Mouse (Mus musculus) embryonic facial prominence, embryonic 10.5 days (tissue): ENCODE measurements around the gene Fxyd7. TPM values are rescaled to one million over a fixed set of nuclear protein-coding genes. Genes with fewer than 3 reads are reported as not detected.

Experiments used
- DNase-seq: peaks from one replicate; pipeline ENCODE4 v3.0.0-alpha.2; 2017; ENCODE audit warnings: low spot score
- H3K27ac ChIP-seq: fragments of 300-500 bp; sonication (generic); replicated peaks from 2 replicates; pipeline ENCODE4 v1.5.1; 2016; ENCODE audit warnings: mild to moderate bottlenecking
- H3K27me3 ChIP-seq: fragments of 300-500 bp; sonication (generic); replicated peaks from 2 replicates; pipeline ENCODE4 v1.6.1; 2016; ENCODE audit warnings: low read depth, mild to moderate bottlenecking; ENCODE audit not compliant: poor library complexity, severe bottlenecking
- H3K36me3 ChIP-seq: fragments of 300-500 bp; sonication (generic); replicated peaks from 2 replicates; pipeline ENCODE4 v1.6.1; 2016; ENCODE audit warnings: mild to moderate bottlenecking, moderate library complexity
- H3K4me1 ChIP-seq: fragments of 300-500 bp; sonication (generic); 2 replicates; pipeline ENCODE4 v1.6.1; 2016
- H3K4me3 ChIP-seq: fragments of 300-500 bp; sonication (generic); 2 replicates; pipeline ENCODE4 v1.5.1; 2016; ENCODE audit warnings: mild to moderate bottlenecking, moderate library complexity
- H3K9me3 ChIP-seq: fragments of 300-500 bp; sonication (generic); 2 replicates; pipeline ENCODE4 v1.6.1; 2016; ENCODE audit warnings: mild to moderate bottlenecking
- WGBS: fragments of 180-500 bp; shearing (Covaris S2); methylation state at CpG from one replicate; pipeline ENCODE4 v1.1.7; 2016; 5-methylcytosine and 5-hydroxymethylcytosine counted together
- polyA plus RNA-seq: library from polyadenylated mRNA; unstranded; fragments of >200 nt; fragmentation: Nextera tagmentation; extraction: Ambion mirVana; gene quantifications from 2 replicates; pipeline ENCODE4 v1.2.1, GENCODE M21; 2016

Gene Fxyd7
- polyA plus RNA-seq, 1 experiment from 2014 or later, result 3.1 TPM

DNA sequence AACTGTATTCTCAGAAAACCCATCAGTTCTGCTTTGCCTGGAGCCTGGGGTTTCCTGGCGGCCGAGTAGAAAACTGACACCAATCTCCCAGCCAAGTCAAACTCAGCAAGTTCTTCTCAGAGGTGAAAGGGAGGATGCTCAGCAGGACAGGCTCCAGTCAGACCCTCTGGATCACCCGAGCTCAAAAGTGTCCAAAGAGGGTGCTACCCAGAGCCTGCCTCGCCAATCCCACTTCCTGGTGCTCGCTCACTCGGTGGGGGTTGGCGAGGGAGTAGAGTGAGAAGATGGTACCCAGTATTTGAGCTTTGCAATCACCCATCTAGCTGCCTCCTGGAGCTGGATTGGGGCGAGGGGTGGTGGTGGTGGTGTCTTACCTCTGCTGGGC is 10.3 kb downstream of the Fxyd7 start:
- peak overlapping the region; percentile 47; the same call in 1 of the 2 replicates for H3K4me3 ChIP-seq
- no peaks in the 10 kb centered on the region for H3K36me3 ChIP-seq
- no peak for DNase-seq
- H3K27ac ChIP-seq, result no peak overlapping the region
- WGBS, result 34% methylated on average over 8 of the region's 8 CpGs
- no peaks in the 10 kb centered on the region for H3K9me3 ChIP-seq
- peaks cover 12% of the 10 kb centered on the region for H3K4me1 ChIP-seq
- peaks cover 64% of the 10 kb centered on the region for H3K27me3 ChIP-seq

DNA sequence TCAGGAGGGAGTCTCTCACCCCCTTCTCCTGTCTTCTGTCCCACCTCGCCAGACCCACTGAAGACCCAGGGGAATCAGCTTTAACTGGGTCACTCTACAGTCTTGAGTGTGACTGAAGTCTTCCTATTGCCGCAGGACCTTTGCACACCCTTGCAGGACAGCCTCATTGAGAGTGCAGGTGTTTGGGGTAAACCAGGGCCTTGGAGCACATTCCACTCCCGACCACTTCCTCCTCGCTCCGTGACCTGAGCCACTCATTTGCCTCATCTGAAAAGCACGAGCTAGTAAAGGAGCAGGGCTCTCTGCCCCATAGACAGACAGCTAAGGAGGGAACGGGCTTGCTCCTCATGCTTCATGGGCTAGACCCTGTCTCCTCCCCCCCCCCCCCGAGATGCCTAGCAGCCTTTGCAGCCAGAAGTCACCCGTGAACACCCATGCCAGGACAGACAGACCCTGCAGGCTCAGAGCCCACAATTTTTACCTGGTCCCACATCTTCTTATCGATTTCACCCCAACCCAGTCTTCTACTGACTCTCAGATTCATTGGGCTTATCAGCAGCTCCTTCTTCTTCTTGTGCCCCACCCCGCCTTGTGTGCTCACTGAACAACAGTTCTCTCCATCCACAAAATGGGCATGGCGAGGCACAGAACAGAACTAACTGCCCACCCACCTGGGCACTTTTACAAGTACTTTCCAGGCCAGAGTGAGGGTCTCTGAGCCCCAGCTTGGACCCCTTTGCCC is 10.8 kb downstream of the Fxyd7 start:
- no peak overlapping the region for H3K27ac ChIP-seq
- H3K27me3 ChIP-seq, result peaks cover 62% of the 10 kb centered on the region
- WGBS, result 81% methylated on average over 12 of the region's 12 CpGs
- H3K4me3 ChIP-seq, result no peak overlapping the region
- no peak for DNase-seq
- no peaks in the 10 kb centered on the region for H3K9me3 ChIP-seq
- no peaks in the 10 kb centered on the region for H3K36me3 ChIP-seq
- H3K4me1 ChIP-seq, result peaks cover 12% of the 10 kb centered on the region

DNA sequence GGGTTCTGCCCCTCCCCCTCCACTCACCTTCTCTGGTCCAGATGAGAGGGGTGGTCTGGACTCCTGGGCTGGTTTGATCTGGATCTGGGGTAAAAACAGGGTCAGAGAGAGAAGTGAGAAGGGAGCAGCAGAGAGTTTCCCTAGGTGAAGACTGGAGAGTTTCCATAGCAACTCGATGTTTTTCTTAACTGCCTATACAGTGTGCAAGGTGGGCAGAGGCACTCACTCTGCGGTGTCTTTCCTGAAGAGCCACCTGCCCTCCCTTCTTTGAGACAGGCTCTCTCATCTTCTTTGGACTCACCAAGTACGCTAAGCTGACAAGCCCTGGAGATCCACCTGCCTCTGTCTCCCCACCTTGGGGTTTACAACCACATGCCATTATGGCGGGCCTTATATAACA is 12.3 kb downstream of the Fxyd7 start:
- no peak for DNase-seq
- Histone ChIP-seq H3K4me3 (no peak overlapping the region), H3K9me3 (no peaks in the 10 kb centered on the region), H3K4me1 (peaks cover 12% of the 10 kb centered on the region), H3K36me3 (no peaks in the 10 kb centered on the region), H3K27me3 (peaks cover 47% of the 10 kb centered on the region), H3K27ac (no peak overlapping the region)
- 90% methylated on average over 4 of the region's 4 CpGs for WGBS

DNA sequence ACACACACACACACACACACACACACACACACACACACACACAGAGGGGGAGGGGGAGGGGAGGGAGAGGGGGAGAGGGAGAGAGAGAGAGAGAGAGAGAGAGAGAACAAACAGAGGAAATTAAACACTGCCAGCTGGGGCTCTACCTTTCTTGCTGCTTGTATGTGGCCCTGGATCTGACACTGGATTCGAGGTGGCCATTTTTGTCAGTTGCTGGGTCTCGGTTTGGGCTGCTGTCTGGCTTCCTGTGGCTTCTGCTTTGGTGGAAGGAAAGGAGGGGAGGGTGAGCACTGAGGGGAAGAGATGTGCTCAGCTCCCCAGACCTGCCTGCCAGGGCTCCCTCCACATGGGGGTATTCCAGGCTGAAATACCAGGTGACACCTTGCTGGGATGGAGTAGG is 13.6 kb downstream of the Fxyd7 start:
- Histone ChIP-seq H3K4me3 (no peak overlapping the region), H3K36me3 (no peaks in the 10 kb centered on the region), H3K27me3 (peaks cover 34% of the 10 kb centered on the region), H3K4me1 (peaks cover 12% of the 10 kb centered on the region), H3K27ac (no peak overlapping the region), H3K9me3 (no peaks in the 10 kb centered on the region)
- WGBS, result 74% methylated on average over 2 of the region's 2 CpGs
- no peak for DNase-seq

DNA sequence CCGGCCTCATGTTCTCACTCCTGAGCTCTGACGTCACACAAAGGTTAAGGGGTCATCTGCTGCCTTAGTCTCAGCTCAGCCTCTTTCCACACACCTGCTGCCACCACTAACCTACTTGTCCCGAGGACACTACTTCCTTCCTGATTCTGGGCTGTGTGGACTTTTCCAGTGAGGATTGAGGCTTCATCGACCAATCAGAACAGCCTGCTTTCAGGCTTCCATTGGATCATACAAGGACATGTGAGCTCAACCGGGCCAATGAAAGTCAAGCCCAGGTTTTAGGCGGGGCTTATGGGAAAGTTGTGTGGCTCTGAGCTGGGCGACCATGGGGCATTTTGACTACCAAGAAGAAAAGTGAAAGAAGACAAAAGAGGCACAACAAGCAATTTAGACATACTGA is 14.3 kb downstream of the Fxyd7 start:
- peaks cover 6% of the 10 kb centered on the region for H3K4me1 ChIP-seq
- peaks cover 26% of the 10 kb centered on the region for H3K27me3 ChIP-seq
- no peaks in the 10 kb centered on the region for H3K9me3 ChIP-seq
- no peak for DNase-seq
- H3K4me3 ChIP-seq, result no peak overlapping the region
- H3K36me3 ChIP-seq, result no peaks in the 10 kb centered on the region
- no peak overlapping the region for H3K27ac ChIP-seq
- WGBS, result 83% methylated on average over 7 of the region's 7 CpGs

DNA sequence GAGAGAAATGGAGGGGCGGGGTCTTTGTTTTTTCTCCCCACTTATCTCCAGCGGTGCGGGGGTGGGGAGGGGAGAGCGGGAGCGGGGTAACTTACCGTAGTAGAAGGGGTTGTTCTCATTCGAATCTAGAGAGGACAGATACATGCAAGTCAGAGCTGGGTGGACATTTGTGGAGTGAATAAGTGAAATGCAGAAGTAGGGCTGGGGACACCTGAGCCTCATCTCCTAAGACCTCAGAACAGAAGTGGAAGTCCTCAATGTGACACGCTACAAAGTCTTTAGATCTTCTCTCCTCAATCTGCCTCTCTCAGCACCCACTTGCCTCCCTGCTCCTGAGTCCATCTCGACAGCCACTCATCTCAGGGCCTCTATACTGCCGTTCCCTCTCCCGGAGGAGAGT is 16.0 kb downstream of the Fxyd7 start:
- WGBS, result 83% methylated on average over 11 of the region's 11 CpGs
- Histone ChIP-seq H3K9me3 (no peaks in the 10 kb centered on the region), H3K27ac (no peak overlapping the region), H3K4me3 (no peak overlapping the region), H3K36me3 (no peaks in the 10 kb centered on the region), H3K4me1 (no peaks in the 10 kb centered on the region), H3K27me3 (peaks cover 10% of the 10 kb centered on the region)
- DNase-seq, result no peak

DNA sequence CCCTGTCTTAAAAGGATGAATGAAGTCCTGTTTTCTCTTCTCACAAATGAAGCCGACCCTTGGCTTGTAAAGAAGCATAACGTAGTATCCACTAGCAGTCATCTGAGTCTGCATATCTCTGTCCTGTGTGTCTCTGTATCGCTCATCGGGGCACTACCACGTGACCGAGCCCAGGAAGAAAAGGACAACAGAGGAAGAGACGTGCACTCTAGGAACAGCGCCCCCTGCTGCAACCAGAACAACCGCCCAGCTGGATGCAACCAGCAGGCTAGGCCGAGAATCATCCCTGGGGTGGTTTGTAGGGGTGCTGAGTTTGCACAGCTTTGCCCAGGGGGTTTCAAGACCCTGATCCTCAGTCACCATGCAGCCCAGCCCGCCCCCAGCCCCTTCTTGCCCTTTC is 16.5 kb downstream of the Fxyd7 start:
- peaks cover 6% of the 10 kb centered on the region; the same call in 1 of the 2 replicates for H3K27me3 ChIP-seq
- H3K9me3 ChIP-seq, result no peaks in the 10 kb centered on the region
- no peak overlapping the region for H3K4me3 ChIP-seq
- DNase-seq, result peak; percentile 14
- H3K4me1 ChIP-seq, result no peaks in the 10 kb centered on the region
- H3K36me3 ChIP-seq, result no peaks in the 10 kb centered on the region
- 69% methylated on average over 11 of the region's 11 CpGs for WGBS
- H3K27ac ChIP-seq, result no peak overlapping the region

DNA sequence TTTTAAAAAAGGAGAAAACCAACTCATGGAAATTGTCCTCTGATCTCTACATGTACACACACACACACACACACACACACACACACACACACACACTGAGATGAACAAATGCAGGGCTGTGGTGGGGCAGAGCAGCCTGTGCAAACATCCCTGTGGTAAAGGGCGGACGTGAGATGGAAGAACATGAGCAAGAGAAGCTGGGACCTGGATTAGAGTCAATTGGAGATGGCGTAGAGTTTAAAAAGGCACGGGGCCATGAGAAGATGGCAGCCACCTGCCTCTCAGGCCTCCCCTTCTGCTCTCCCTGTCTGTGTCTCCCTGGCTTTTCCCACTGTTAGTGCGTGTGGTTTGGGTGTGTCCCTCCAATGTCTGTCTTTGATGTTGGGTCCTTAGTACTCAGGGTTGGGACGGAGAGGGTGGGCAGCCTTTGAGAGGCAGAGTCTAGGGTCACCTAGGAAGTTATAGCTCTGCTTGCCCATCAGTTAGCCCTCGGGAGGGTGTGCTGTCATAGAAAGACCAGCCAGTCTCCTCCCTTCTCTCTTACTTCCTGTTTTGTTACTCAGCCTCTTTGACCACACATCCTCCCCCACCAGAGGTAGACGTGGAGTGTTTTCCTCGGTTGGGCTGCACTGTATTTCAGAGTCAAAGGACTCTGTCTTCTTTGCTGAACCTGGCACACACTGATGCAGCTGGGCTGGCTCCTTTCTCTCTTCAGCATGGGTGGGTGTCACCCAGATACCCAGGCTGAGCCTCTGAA is 17.7 kb downstream of the Fxyd7 start:
- Histone ChIP-seq H3K36me3 (no peaks in the 10 kb centered on the region), H3K27ac (no peak overlapping the region), H3K27me3 (no peaks in the 10 kb centered on the region), H3K4me1 (no peaks in the 10 kb centered on the region), H3K4me3 (no peak overlapping the region), H3K9me3 (no peaks in the 10 kb centered on the region)
- DNase-seq, result no peak
- WGBS, result 70% methylated on average over 9 of the region's 9 CpGs

DNA sequence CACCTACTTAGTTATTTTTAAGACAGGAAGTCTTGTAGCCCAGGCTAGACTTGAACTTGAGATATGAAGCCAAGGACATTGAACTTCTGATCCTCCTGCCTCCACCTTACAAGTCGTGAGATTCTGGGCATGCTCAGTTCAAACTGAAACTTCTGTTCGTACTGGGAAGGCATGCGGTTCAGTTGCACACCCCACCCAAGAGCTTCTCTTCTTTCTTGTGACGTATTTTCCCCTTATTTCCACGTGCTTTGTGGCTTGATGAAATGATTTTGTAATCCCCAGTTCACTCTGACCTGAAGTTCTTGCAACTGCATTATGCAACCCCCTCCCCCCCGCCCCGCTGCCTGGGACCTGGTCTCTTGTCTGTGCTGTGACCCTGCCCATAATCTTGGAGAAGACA is 19.5 kb downstream of the Fxyd7 start:
- no peak overlapping the region for H3K4me3 ChIP-seq
- 84% methylated on average over 7 of the region's 7 CpGs for WGBS

DNA sequence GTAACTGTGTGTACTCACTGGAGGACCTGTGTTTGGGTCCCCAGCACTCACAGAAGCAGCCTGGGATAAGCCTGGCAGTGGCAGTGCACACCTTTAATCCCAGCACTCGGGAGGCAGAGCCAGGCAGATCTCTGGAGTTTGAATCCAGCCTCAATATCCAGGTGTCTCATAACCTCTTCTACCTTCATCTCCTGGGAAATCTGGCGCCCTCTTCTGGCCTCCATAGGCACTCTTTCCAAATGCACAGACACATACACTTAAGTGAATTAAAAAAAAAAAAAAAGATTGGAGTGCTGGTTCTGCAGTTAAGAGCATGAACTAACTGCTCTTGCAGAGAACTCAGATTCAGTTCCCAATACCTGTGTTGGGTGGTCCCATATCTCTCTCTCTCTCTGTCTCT is 20.6 kb downstream of the Fxyd7 start:
- Histone ChIP-seq H3K9me3 (no peaks in the 10 kb centered on the region), H3K27me3 (no peaks in the 10 kb centered on the region), H3K36me3 (no peaks in the 10 kb centered on the region), H3K27ac (no peak overlapping the region), H3K4me1 (no peaks in the 10 kb centered on the region), H3K4me3 (no peak overlapping the region)
- WGBS, result 78% methylated on average over 2 of the region's 2 CpGs
- DNase-seq, result no peak

More for the DNA sequence above, 19.5 kb downstream of the Fxyd7 start:
- Histone ChIP-seq H3K27ac (no peak overlapping the region), H3K4me1 (no peaks in the 10 kb centered on the region), H3K27me3 (no peaks in the 10 kb centered on the region), H3K36me3 (no peaks in the 10 kb centered on the region), H3K9me3 (no peaks in the 10 kb centered on the region)
- DNase-seq, result no peak

DNA sequence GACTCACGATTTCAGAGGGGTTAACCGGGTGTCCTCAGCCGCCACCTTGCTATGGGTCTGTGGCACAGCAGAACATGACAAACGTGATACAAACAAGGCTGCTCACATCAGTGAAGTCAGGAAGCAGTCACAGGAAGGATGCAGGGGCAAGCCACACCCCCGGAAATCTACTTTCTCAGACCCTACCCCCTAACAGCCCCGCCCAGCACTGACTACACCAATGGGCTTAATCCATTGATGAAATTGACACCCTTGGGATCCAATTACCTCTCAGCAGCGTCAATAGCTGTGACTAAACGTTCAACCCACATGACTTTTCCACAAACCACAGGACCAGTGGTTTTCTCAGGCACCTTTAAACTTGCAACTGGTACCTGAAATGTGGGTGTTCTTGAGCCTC is 22.7 kb downstream of the Fxyd7 start:
- Histone ChIP-seq H3K27me3 (no peaks in the 10 kb centered on the region), H3K27ac (no peak overlapping the region), H3K4me1 (no peaks in the 10 kb centered on the region), H3K9me3 (no peaks in the 10 kb centered on the region), H3K4me3 (no peak overlapping the region), H3K36me3 (no peaks in the 10 kb centered on the region)
- DNase-seq, result no peak
- WGBS, result 74% methylated on average over 8 of the region's 8 CpGs

DNA sequence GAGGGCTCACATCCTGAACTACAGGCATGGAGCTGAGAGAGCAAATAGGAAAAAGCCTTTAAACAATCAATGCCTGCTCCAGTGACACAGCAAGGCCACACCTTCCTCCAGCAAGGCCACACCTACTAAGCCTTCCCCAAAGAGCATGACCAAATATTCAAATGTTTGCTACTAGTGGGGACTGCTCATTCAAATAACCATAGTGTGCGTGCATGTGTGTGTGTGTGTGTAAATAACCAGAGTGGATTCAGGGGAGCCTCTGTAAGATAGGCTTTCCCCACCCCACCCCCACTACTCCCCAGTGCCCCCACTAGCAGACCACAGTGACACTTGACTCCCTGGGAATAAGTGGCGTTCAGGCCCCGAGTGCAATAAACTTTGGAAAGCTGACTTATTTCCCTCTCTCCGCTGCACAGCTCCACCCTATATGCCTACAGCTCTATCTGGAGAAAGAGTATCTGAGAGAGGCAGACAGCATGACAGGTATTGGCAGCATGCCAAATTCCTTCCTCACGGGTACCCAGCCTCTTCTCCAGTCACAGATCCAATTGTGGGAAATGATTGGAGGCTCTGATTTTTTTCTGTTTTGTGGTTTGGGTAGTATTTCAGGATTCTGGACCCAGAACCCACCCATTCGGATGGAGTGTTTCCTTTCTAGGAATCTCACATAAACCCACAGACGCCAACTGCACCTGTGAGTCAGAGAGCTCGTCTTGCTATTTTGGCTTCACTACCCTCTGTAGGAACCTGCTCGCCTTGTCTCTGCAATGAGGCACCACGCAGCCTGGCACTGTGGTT is 34.0 kb downstream of the Fxyd7 start:
- no peak for DNase-seq
- H3K4me1 ChIP-seq, result 0 out of 2 replicates have a peak, but pooled peaks cover 4% of the 10 kb centered on the region
- H3K27me3 ChIP-seq, result no peaks in the 10 kb centered on the region
- H3K27ac ChIP-seq, result no peak overlapping the region
- H3K4me3 ChIP-seq, result no peak overlapping the region
- WGBS, result 71% methylated on average over 10 of the region's 10 CpGs
- no peaks in the 10 kb centered on the region for H3K36me3 ChIP-seq
- H3K9me3 ChIP-seq, result no peaks in the 10 kb centered on the region
